Mouse (Mus musculus) frontal cortex, adult 2 months (tissue): ENCODE results near the gene Hexb. TPM values are rescaled to one million over a fixed set of nuclear protein-coding genes. Genes with fewer than 3 reads are reported as not detected.
A peak's percentile ranks its signal among the peaks of the same experiment; 100 is the strongest.

Experiments used
- DNase-seq, 2 experiments: peaks; one replicate each; pipeline ENCODE4 v3.0.0; 2022; ENCODE audit warnings: low spot score in 1 of 2; ENCODE audit errors: extremely low spot score in 1 of 2
- polyA plus RNA-seq: library from polyadenylated mRNA; depleted of rRNA; stranded (reverse); fragments of >200 nt; gene quantifications from 2 replicates; pipeline ENCODE4 v1.2.3, GENCODE M21; 2012; rRNA removed

The Hexb gene
- 108 and 160 TPM in 2 replicates for polyA plus RNA-seq

DNA sequence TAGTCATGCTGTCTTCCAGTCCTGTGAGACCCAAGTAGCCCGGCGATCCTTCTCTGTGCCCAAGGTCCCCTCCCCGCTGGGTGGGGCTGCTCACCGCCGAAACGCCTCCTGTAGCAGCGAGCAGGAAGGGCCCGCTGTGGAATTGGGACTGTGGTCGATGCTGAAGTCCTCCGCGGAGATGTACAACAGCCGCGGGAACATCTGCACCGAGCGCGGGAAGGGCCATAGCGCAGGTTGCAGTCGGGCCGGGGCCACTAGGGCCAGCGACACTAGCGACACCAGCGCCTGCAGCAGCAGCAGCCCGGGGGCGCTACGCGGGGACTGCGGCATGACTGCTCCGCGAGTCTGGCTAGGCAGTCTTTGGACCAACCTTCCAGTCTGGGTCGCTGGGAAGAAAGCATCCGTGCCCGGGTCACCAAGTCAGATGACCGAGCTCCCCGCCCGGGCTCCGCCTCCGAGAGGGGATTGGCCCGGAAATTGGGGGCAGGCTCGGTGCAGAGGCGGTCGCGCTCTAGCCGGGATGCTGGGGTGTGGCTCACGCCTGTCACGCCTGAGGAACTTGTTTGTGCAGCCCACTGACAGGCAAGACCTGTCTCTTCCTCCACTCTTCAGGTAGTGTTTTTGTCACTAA is at the start of gene Hexb:
Hexb (minus strand) TSS at position 426 of the 631 bp plus-strand sequence.
- peak; percentile 82 to 90 for DNase-seq

DNA sequence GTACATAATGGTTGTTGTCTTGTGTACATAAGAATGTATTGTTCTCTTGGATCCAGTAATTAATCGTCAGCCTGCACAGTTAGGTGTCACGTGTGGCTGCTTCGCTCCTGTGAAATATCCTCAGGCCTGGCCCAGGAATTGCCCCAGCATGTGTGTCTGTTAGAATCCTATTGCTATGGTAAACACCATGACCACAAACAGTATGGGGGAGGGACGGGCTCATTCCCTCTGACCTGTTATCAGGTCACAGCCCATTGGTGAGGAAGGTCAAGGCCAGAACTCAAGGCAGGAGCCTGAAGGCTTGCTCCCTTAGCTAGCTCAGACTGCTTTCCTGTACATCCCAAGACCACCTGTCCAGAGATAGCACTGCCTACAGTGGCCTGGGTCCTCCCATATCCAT is 49.6 kb upstream of the Hexb start:
- DNase-seq, result no peak

DNA sequence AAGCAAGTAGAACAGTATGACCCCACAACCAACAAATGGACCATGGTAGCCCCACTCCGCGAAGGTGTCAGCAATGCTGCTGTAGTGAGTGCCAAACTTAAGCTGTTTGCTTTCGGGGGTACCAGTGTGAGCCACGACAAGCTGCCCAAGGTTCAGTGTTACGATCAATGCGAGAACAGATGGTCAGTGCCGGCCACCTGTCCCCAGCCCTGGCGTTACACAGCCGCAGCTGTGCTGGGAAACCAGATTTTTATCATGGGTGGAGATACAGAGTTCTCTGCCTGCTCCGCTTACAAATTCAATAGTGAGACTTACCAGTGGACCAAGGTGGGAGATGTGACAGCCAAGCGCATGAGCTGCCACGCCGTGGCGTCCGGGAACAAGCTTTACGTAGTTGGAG is 48.1 kb upstream of the Hexb start:
- peak in 1 of 2 experiments; percentile 11 for DNase-seq

DNA sequence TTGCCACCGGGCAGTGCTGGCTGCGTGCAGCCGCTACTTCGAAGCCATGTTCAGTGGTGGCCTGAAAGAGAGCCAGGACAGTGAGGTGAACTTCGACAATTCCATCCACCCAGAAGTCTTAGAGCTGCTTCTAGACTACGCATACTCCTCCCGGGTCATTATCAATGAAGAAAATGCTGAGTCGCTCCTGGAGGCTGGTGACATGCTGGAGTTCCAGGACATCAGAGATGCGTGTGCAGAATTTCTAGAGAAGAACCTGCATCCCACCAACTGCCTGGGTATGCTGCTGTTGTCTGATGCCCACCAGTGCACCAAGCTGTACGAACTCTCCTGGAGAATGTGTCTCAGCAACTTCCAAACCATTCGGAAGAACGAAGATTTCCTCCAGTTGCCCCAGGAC is 47.0 kb upstream of the Hexb start:
- no peak for DNase-seq

DNA sequence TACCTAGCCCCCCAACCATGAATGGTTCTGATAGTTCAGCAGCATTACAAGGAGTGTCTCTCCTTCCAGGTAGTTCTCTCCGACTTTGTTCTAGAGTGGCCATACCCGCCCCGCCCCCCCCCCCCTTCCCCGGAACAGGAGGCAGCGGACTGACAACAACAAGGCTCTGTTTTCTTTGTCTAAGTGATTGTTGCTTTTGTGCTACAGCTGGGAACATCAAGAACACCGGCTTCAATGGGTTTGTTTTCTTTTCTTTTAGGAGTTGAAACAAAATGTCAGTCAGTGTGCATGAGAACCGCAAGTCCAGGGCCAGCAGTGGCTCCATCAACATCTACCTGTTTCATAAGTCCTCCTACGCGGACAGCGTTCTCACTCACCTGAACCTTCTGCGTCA is 46.6 kb upstream of the Hexb start:
- no peak for DNase-seq

DNA sequence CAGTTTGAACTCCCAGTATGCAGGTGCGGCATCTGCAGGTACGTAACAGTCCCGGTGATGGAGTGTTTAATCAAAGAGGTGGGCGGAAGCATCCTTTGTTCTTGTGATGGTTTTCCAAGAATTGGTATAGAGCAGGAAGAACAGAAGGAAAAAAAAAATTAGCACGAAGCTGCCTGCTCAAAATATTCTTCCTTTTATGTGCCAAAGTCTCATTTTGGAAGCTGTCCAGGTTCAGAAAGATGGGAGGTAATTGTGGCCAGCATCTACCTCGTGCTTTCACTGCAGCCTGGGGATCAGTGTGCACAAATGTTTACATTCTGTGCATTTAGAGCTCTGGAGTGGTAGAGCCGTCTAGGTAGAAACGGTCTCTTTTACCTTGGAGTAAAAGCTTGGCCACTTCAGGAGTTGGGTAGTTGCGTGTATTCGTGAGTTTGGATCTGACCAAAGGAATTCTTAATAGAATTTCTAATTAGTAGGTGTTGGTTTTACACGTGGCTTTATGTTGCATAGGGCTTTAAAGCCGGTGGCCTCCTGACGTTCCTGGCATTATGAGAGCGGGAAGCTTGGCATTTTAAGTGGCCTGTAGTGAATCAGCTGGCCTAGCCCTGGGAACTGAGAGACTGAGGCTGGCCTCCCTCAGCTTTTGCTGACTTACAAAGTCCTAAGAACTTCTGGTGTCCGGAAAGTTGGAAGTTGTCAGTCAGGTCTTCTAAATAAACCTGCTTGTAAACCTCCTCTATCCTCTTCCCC is 46.0 kb upstream of the Hexb start:
- peak in 1 of 2 experiments; percentile 44 for DNase-seq

DNA sequence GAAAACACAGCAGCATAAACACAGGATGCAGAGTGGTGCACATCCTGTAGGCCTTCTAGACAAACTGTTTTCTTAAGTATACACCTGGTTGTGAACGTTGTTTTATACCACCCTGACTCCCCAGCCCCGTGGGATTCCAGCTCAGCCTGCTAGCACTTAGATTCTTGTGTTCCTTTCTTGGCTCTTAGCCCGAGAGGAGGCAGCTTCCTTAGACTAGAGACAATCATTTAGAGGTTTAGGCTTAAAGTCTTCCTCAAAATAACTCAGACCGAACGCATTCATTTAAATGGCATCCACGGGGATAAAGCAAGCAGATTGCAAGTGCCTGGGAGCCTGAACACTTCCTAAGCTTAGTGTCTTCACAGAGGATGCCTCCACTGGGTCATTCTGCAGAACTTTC is 44.6 kb upstream of the Hexb start:
- DNase-seq, result peak in 1 of 2 experiments; percentile 62

DNA sequence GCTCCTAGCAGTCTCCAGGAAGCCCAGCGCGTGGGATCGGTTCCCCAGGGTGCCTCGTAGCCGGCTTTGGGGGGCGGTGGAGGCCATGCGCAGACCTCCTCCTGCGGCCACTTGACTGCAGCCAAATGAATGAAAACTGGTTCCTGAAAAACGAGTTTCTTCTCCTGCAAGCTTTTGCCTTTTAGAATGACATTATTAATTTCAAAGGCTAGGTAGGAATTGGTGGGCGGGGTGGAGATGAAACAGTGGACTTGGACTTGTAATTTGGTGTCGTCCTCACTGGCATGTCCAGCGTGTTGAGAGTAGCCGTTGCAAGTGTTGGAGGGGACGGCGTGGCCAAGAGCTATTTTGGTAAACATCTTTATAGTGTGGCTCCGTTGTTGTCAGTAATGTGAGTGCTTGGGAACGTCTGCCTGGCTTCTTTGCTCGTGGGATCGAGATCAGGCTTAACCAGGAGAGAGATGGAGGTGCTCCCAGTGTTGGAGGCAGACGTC is 43.7 kb upstream of the Hexb start:
- DNase-seq, result peak in 1 of 2 experiments; percentile 19

DNA sequence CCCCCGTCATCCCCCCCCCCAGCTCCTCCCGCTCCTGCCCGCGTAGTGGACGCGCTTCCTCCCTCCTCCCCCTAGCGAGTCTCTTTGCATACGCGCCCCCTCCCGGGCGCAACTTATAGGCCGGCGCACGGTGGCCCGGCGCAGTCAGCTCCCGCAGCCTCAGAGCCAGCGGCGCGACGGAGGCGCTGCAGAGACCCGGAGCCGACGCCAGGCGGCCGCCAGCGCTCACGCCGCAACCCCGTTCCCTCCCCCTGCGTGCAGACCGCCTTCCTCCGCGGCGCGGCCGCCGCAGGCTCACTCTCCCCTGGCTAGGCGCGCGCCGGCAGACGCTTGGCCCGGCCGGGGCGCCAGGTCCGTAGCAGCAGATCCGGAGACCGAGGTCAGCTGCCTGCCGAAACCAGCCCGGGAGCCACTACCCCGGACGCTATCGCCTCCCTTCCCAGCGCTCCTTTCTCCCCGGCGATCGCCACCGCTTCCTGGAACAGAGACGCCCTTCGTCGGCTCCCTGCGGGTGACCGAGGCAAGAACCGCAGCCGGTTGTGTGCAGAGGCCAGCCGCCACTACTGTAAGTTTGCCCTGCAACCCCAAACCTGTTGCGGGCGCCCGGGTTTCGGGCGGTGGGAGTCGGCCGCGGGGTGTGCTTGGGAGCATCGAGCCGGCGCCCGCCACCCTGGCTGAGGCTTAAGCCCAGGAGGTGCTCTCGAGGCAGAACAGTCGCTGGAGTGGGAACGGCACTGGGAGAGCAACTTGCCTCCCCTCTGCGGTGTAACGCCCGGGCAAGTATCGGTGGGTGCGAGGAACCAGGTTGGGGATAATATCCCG is 43.0 kb upstream of the Hexb start, which contains the start of gene Enc1:
Enc1 (plus strand) TSS at position 141 of the 822 bp plus-strand sequence.
- DNase-seq, result peak; percentile 73 to 93

DNA sequence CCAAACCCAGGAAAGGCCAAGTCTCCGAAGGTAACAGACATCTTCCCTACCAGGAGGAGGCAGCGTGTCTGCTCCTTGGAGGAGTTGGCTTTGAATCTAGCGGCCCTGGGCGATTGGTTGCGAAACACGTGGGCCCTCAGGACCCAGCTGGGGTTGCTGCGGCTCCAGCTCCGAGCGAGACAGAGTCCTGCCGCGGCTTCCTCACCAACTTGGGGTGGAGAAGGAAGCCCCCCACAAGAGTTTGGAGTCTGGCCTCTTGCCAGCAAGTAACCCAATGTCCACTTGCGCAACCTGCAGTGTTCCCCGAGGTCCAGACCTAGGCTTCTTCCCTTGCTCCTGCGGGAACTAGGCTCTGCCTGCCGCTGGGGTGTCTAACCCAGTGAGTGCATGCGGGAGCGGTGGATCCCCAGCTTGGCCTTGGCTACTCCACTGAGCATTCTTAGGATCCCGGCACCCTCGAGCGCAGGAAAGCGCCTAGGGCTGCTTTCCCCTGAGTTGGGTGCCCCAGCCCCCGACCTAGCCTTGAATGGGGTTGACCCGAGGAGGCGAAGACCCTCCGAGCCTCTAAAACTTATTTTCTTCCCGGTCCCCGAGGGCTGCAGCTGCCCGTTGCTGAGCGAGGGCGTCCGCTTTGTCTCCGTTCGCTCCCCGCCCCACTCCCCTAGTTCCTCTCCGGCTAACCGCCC is 42.3 kb upstream of the Hexb start:
- peak in 1 of 2 experiments; percentile 78 for DNase-seq

DNA sequence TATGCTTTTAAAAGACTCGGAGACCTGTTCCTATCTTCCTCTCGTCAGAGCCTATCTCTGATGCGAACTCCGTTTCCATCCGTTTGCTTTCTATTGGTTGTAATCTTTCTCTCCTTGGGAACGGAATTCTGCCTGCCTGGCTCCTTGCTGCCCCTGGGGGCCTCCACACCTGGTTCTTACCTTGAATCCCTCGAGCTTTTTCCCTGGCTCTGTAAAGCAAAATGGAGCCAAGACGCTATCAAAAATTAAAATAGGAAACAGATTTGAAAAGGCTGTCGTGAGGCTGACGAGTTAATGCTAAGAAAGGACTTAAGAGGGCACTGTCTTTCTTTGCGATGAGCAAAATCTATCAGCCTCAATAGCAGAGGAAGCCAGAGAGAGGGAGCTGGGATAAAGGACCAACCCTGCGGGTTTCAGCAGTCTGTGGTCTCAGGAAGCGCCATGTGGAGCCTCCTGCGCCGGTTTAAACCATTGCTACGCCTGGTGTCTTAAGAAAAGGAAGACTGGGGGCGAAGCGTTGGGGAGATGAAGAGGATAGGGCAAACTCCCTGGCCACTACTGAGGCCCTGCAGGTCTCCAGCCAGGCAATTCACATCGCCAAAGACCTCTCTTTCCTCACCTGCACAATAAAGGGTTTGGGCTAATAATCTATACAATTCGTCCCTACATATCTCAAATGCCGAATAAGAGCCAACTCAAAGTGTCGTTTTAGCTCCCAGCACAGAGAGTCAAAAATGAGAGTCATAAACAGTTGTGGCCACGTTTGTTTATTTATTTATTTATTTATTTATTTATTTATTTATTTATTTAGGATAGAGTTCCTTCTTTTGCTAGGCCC is 41.4 kb upstream of the Hexb start:
- peak in 1 of 2 experiments; percentile 83 for DNase-seq

DNA sequence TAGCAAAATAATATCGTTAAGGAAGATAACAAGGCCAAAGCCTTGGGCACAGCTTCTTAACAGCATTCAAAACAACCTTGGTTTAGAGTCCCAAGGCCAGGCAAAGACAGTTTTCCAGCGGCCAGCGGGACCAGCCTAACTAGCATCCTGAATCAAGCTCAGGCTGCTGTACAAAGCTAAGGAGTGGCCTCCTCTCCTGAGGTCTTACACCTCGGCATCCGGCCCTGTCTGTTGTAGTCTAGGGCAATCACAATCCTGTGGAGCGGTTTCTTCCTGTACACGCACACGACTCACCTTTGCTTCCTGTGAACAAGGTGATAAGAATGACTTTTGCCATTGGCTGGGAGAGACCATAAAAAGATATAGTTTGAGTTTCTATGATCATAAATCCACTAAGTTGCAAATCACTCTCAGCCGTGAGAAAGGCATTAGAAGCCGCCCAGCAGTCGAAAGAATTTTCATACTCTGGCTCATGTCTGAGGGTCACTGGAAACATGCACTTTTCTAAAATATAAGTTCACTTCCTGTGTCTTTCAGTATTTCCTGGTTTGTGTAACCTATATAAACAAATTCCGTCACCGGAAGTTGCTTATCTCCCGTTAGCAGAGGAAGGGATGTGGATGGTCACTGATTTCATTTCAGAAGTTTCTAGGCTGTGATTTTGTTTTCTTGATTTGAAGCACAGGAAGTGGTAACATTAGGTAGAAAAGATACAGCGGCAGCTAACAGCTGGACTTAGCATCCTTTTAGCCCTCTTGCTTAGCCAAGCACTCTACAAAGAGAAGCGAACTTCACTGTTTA is 40.2 kb upstream of the Hexb start:
- no peak for DNase-seq

DNA sequence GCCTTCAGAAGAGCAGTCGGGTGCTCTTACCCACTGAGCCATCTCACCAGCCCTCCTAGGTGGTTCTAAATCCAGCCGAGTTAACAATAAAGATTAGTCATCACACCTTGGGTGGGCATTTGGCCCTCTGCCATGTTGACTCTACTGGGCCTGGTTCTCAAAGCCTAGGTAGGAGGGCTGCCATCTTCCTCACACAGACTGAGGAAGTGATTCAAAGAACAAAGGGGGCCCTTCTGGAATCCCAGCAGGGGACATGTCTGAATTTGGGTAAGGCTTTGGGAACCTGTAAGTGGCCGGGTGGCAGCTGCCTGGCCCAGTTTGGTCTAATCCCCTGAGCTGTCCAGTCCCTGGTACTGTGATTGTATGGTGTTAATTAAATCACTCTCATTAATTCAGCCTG is 39.5 kb upstream of the Hexb start:
- DNase-seq, result no peak

DNA sequence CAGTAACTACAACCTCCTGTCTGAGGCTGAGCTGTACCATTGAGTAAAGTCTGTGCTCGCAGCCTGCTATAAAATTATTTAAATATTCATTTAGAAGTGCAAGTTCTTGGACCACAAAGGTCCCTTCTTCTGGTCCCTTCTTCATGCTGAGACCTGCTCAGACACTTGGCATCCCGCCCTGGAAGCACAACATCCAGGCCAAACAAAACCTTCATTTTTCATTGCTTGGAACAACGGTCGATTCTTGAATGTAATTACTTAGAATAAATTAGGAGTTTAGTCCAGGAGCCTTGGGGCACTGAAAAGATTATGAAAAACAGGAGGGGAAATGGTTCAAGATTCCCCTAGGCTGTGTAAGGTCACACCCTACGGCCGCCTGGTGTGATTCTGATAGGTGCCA is 37.8 kb upstream of the Hexb start:
- DNase-seq, result no peak

DNA sequence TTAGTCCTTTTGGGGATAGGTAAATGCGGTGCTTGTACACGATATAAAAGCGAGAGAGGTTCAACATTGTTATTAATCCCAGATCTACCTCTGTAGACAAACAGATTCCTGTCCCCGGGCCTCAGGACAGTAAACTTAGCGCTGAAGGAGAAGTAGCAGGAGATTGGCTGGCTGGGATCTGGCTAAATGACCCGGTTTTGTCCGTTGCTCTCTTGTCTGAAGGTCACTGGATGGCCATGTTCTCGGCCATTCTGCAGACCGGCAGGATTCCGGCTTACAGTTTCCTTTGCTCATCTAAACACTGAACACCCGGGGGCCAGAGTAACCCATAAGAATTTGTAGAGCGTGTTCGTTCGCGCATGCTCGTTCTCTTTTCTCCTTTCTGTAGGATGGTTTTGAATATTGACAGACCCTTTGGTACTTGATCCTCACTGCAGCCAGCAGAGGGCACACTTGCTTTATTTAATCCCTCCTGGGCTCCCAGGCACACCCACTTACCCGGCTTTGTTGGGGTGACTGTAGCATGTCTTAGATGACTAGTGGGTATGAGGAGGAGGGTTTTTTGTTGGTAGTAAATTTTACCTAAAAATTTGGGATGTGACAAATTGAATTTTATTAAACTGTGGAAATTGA is 36.7 kb upstream of the Hexb start:
- DNase-seq, result peak in 1 of 2 experiments; percentile 94

DNA sequence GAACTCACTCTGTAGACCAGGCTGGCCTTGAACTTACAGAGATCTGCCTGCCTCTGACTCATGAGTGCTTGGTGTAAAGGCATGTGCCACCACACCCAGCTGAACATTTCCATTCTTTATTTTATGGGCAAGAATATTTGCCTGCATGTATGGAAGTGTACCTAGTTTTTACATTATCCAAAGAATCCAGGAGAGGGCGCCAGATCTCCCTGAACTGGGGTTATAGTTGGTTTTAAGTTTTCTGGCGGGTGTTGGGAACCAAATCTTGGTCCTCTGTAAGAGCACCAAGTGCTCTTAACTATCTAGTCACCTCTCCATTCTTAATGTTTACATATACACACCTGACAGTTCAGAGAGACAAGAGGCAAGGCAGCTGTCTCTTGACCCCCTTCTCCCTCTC is 34.9 kb upstream of the Hexb start:
- DNase-seq, result peak in 1 of 2 experiments; percentile 40

DNA sequence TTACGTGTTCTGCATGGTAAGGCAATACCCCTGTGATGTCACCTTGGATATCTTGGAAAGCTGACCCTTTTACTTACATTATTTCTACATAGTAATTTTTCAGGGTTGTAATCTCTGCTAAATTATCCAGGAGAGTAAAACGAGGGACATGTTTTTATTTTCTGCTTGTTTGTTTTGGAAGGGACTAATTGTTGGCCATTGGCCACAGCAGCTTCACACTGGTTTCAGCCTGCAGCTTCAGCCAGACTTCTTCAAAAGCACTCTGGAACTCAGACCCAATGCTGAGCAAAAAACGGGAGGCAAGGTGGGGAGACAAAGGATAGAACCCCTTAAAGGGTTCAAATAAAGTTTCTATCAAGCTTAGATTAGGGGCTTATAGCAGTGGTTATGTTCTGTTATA is 31.9 kb upstream of the Hexb start:
- DNase-seq, result no peak

DNA sequence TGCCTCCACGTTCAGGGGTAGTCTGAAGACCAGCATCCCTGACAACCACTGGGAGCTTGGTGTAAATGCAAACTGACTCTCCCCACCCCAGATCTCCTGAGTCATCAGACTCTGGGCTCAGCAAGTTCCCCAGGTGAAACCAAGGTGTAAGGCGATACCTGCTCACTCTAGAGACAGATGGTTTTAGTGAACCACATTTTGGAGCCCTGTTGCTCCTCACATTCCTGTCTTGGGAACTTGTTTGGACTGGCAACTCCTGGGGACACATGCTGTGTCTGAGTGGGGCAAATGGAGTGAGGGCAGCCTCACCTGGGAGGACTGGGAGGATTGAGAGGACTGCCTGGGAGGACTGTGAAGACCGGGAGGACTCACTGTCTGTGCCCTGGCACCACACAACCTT is 29.6 kb upstream of the Hexb start:
- no peak for DNase-seq
